Mouse (Mus musculus): ENCODE measurements at regions not wholly inside any gene's neighbourhood (a gene's known extent, or its start where the extent isn't known, plus 50 kb on each side); places are given as distances from the start of the nearest gene placed in this dataset.

DNA sequence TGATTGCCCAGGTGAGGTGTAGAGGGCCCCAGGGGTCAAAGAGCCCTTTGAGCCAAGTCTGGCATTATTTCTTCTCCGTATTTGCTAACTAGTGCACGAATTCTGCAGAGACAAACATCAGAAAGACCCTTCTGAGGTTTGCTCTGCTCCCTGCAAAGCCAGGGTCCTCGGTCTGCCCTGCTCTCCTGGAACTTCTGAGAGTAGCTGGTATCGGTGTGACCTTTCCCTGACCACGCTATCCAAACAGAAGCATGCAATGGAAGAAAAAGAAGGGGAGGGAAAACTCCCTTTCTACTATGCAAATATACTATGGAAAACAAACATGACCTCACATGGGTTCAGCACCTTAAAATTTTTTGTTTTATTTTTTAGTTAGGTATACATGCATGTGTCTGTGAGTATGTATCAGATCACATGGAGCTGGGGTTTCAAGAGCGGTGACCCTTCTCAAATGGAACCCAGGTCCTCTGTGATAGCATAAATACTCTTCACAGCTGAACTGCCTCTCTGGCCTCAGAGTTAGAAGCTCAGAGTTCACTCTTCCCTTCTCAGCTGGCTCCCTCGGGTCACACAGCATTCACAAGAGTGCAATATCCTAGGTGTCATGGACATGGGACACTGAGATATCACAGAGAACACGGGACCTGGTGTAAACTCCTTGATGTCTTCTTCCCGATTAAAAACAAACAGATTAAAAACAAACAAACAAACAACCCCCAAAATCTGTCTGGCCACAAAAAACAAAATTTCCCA is 144.7 kb downstream of the Bcl2l11 start:
- TF ChIP-seq POLR2A (IDR thresholded peaks at IDR 0.05; ENCODE audit: control insufficient read depth, extremely low read depth, insufficient read depth, low read length, poor library complexity) = no peak
- no peak for TF ChIP-seq CTCF (IDR thresholded peaks at IDR 0.05; ENCODE audit: borderline replicate concordance, control insufficient read depth, extremely low read depth, insufficient read depth, low read length, poor library complexity)
